Mouse (Mus musculus) erythroblast, embryonic 14.5 days (primary cell): ENCODE measurements around the gene Sphk1.

Experiments
- GATA1 ChIP-seq: IDR thresholded peaks from 2 replicates; pipeline ENCODE4 v1.6.1; 2012; ENCODE audit warnings: low read length, inconsistent platforms, mixed read lengths
- TAL1 ChIP-seq: IDR thresholded peaks from 3 replicates; pipeline ENCODE4 v1.6.1; 2012; ENCODE audit warnings: low read length, inconsistent platforms, mixed read lengths

DNA sequence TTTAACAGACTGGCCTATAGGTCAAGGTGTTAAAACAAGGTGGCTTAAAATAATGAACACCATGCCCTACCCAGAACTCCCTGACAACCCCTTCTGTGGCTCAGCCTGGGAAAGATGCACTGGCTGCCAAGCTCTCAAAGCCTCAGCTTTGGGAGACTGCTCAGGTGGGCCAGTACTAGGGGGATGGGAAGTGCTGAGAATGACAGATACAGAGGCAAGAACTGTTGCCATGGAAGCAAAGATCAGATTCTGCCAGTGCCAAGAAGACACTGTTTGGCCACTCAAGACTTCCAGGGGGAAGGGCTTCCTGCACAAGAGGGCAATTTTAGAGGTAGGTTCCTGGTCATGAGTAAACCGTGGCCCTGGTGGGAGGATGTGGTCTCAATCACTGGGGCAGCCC is 24.8 kb downstream of the Sphk1 start:
- no peak for TF ChIP-seq GATA1
- TF ChIP-seq TAL1 = no peak
